Mouse (Mus musculus): ENCODE data around the gene Usp16.

GRCm38 (mm10) chr16:87445110-87445509, 9.4 kb upstream of the Usp16 start:
- no peak for TF ChIP-seq CTCF (IDR thresholded peaks at IDR 0.05)
- no peak for TF ChIP-seq EP300 (IDR thresholded peaks at IDR 0.05)
